Mouse (Mus musculus) E14TG2a.4 (cell line): ENCODE data around the gene Dpp6.

ENCODE experiments used
- CTCF ChIP-seq: conservative IDR thresholded peaks from 2 replicates; pipeline ENCODE4 v1.5.1; 2014; ENCODE audit warnings: low read length
- NANOG ChIP-seq: IDR thresholded peaks from 2 replicates; pipeline ENCODE4 v1.6.1; 2014; ENCODE audit warnings: borderline replicate concordance, low read length, mixed read lengths

- TF ChIP-seq CTCF (no peak), NANOG (no peak)
Measured at GRCm38 (mm10) chr5:27265281-27265680, 448.3 kb downstream of the Dpp6 start.
